Mouse (Mus musculus) spleen, adult 10 weeks (tissue): ENCODE measurements around the gene Etv4. TPM values are rescaled to one million over a fixed set of nuclear protein-coding genes. Genes with fewer than 3 reads are reported as not detected.

ENCODE experiments used
- polyA plus RNA-seq: library from polyadenylated mRNA; stranded (reverse); fragments of 350-450 nt; fragmentation: Illumina TruSeq; extraction: RNeasy Lipid Tissue Mini Kit (QIAGEN cat#74804); gene quantifications from one replicate; pipeline ENCODE4 v1.2.3, GENCODE M21; 2015; ENCODE audit warnings: low replicate concordance; ENCODE audit not compliant: insufficient read depth

Etv4 gene
- not detected for polyA plus RNA-seq

DNA sequence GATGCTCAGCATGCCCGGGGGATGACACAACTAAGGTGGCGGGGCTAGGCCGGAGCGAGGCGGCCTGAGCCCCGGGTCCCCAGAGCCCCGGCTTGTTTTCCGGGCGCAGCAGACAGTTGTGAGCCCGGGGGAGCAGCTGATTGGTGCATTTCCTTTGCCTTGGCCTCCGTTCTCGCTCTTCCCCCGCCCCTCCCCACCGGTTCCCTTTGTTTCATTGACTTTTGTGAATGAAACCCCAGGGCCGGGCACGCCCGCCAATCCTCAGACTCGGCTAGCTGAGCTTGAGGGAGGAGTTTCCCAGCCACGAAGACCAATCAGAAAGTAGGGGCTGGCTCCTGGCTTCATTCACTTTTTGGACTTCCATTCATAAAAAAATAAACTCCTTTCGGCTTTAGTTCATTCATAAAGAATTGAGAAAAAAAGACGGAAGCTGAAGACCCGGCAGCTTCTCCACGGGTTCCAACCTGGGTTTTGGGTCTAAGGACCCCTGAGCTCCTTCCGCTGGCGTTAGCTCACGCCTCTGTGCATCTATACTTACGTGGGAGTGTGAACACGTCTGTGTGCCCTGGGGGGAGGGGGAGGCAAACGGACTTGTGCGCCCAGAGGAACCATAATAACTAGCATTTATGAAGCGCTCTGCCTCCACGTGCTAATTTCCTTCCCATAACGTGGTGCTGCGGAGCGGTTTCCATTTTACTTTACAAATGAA lies at the start of gene Etv4:
Gene Etv4, minus strand, starts transcription at position 229 of the 709 bp plus-strand sequence.

GRCm38 (mm10) chr11:101732518-101733440 lies 52.4 kb downstream of the Etv4 start, which contains the start of gene Dhx8:
Gene Dhx8, plus strand, starts transcription at chr11:101732919.

Other genes starting within 250 kb of the Etv4 start
- 6.8 TPM for gene Brca1, start 233.4 kb downstream of the Etv4 start, polyA plus RNA-seq
- 102 TPM for gene Nbr1, start 233.2 kb downstream of the Etv4 start, polyA plus RNA-seq
- 25.9 TPM for gene Tmem106a, start 203.1 kb downstream of the Etv4 start, polyA plus RNA-seq
- not detected for gene Gm11634, start 186.1 kb downstream of the Etv4 start, polyA plus RNA-seq
- 26.8 TPM for gene Rdm1, start 158.2 kb downstream of the Etv4 start, polyA plus RNA-seq
- 4.4 TPM for gene Arl4d, start 119.8 kb downstream of the Etv4 start, polyA plus RNA-seq
- gene Dhx8, start 52.5 kb downstream of the Etv4 start, polyA plus RNA-seq: 35.4 TPM
- 1.6 TPM for gene Meox1, start 109.0 kb upstream of the Etv4 start, polyA plus RNA-seq
- gene Sost, start 181.6 kb upstream of the Etv4 start, polyA plus RNA-seq: not detected
- not detected for gene Cfap97d1, start 198.9 kb upstream of the Etv4 start, polyA plus RNA-seq
- 29.7 TPM for gene Dusp3, start 201.6 kb upstream of the Etv4 start, polyA plus RNA-seq
- 2.9 TPM for gene Mpp3, start 243.1 kb upstream of the Etv4 start, polyA plus RNA-seq